In the genomic region with DNA sequence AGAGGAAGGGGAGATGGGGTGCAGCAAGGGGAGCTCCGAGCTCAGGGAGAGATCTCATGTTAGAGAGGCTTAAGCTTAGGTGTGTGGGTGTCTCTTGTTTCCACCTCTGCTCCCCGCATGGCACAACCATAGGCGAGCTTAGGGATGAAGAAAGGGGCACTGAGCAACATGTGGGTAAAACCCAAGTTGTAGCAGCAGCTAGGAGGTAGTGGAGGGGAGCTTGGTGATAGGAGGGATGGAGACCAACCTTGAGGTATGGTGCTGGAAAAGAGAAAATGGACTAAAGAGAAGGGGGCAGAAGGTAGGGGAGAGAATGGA, we compare ENCODE assay signal across 15 mouse cellular contexts. TPM values are rescaled to one million over a fixed set of nuclear protein-coding genes. Genes with fewer than 3 reads are reported as not detected.
"Had no signal": no experiment of that assay in that cellular context is flagged by ENCODE, and none has a peak within 500 bp of the region (broad histone marks: within the 10 kb centered on the region; RNA-seq: fewer than 3 reads in every experiment).

No protein-coding gene starts in this region.

- H3K27ac ChIP-seq: left cerebral cortex, adult 2 months; liver, embryonic 13.5 days had no signal

- H3K4me2 ChIP-seq: liver, embryonic 13.5 days; midbrain, embryonic 11.5 days had no signal

- H3K9me3 ChIP-seq: liver, embryonic 13.5 days had no signal

- DNase-seq: layer of hippocampus, postnatal 36 days; liver, embryonic 13.5 days; lung, adult 2 months; lung, postnatal 14 days; lung, postnatal 4 days; midbrain, embryonic 14.5 days; thymus, adult 18-20 months; thymus, postnatal 36 days had no signal

- H3K36me3 ChIP-seq: liver, embryonic 13.5 days had no signal

- H3K9ac ChIP-seq: liver, embryonic 13.5 days had no signal

- H3K4me3 ChIP-seq: left cerebral cortex, adult 2 months; liver, embryonic 13.5 days had no signal

RNA-seq across cellular contexts. Expression of a gene that starts 10.5 kb away (rescaled TPM):
- total RNA-seq: megakaryocyte progenitor cell, adult 5-6 weeks; megakaryocyte-erythroid progenitor cell, adult 5-6 weeks had no signal
- polyA plus RNA-seq: limb, embryonic 11.5 days had no signal

RNA-seq across cellular contexts. Expression of a gene that starts 30.5 kb away (rescaled TPM):
- total RNA-seq: liver, adult 2 months had no signal
- polyA plus RNA-seq: liver, embryonic 16.5 days had no signal
